Mouse (Mus musculus) ES-Bruce4 (cell line): ENCODE data around the gene Camta1. TPM values are rescaled to one million over a fixed set of nuclear protein-coding genes. Genes with fewer than 3 reads are reported as not detected.

ENCODE experiments used
- H3K27ac ChIP-seq: 2 replicates; pipeline ENCODE4 v1.5.1; 2012; ENCODE audit warnings: low read length, inconsistent platforms; ENCODE audit not compliant: insufficient read depth
- H3K27me3 ChIP-seq: 2 replicates; pipeline ENCODE4 v1.6.1; 2012; ENCODE audit warnings: mild to moderate bottlenecking, low read length, inconsistent platforms; ENCODE audit not compliant: control insufficient read depth, poor library complexity, insufficient read depth, severe bottlenecking
- H3K36me3 ChIP-seq: 2 replicates; pipeline ENCODE4 v1.6.1; 2012; ENCODE audit warnings: inconsistent platforms, mild to moderate bottlenecking, low read length, moderate library complexity; ENCODE audit not compliant: control insufficient read depth, poor library complexity, insufficient read depth, severe bottlenecking
- H3K4me1 ChIP-seq: one replicate; pipeline ENCODE4 v1.8.1; 2011; ENCODE audit warnings: low read length; ENCODE audit not compliant: control insufficient read depth, insufficient read depth
- H3K4me3 ChIP-seq: 2 replicates; pipeline ENCODE4 v1.5.1; 2011; ENCODE audit warnings: low read depth, mild to moderate bottlenecking, low read length
- H3K9ac ChIP-seq: 2 replicates; pipeline ENCODE4 v1.6.1; 2012; ENCODE audit warnings: low read depth, mild to moderate bottlenecking, inconsistent platforms; ENCODE audit not compliant: poor library complexity, severe bottlenecking
- H3K9me3 ChIP-seq: replicated peaks from 2 replicates; pipeline ENCODE4 v1.6.1; 2012; ENCODE audit warnings: mild to moderate bottlenecking, low read length, inconsistent platforms; ENCODE audit not compliant: control insufficient read depth, poor library complexity, insufficient read depth, severe bottlenecking
- CTCF ChIP-seq: IDR thresholded peaks from one replicate; pipeline ENCODE4 v1.8.1; 2011; ENCODE audit warnings: low read depth, low read length
- EP300 ChIP-seq: IDR thresholded peaks from 2 replicates; pipeline ENCODE4 v1.6.1; 2011; ENCODE audit warnings: low read depth, low read length; ENCODE audit not compliant: insufficient read depth
- POLR2A ChIP-seq: IDR thresholded peaks from one replicate; pipeline ENCODE4 v1.8.1; 2011; ENCODE audit warnings: low read length; ENCODE audit not compliant: insufficient read depth
- polyA plus RNA-seq: library from polyadenylated mRNA; stranded (reverse); fragments of >200 nt; gene quantifications from 2 replicates; pipeline ENCODE4 v1.2.4, GENCODE M21; 2011; ENCODE audit warnings: low read depth; ENCODE audit not compliant: missing spikeins, insufficient read depth, insufficient read length

Camta1 gene
- polyA plus RNA-seq, 1 experiment, result 85.3 TPM

DNA sequence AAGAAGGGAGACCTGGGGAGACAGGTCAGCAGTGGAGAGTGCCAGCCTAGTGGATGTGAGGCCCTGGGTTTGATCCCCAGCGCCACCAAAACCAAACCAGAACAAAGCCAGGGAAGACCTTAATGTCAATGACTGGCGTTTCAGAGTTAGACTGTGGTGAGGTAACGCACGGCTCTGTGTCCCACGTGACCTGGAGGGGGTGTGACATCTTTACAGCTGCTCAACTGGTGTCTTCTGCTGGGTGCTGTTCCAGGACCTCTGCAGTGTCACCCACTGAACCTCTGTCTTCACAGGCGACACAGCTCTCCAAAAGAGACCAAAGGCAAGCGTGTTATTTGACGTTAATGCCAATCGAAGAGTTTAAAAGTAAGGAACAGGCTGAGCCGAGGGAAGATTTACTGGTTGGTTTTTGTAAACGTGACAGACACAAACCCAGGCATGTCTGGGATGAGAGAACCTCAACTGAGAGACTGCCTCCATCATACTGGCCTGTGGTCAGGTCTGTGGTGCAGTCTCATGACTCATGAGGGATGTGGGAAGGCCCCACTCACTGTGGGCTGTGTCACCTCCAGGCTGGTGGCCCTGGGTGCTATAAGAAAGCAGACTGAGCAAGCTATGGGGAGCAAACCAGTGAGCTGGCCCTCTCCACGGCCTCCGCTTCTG is 855.9 kb downstream of the Camta1 start:
- H3K27ac ChIP-seq, result no peak overlapping the region
- H3K4me3 ChIP-seq, result no peak overlapping the region
- no peaks in the 10 kb centered on the region for H3K9me3 ChIP-seq
- no peaks in the 10 kb centered on the region for H3K4me1 ChIP-seq
- H3K9ac ChIP-seq, result no peak overlapping the region
- TF ChIP-seq CTCF (no peak), EP300 (no peak), POLR2A (no peak)
- H3K36me3 ChIP-seq, result no peaks in the 10 kb centered on the region
- no peaks in the 10 kb centered on the region for H3K27me3 ChIP-seq

DNA sequence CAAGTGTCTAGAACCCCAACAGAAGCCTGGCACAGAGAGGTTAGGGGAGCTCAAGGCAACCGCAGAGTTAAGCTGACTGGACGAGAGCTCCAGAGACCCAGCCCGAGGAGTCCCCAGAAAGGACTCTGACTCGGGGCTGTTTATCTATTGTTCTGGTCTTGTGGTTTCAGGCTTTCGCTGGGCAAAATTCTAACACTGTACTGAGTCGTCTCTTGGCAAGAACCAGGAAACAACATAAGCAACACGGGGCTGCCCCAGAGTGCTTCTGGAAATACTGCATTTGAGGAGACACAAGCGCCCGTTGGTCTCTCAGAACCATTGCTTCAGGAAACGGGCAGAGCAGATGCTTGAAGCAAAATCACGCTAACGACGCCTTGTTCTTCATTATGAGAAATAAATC is 860.3 kb downstream of the Camta1 start:
- Histone ChIP-seq H3K36me3 (no peaks in the 10 kb centered on the region), H3K4me1 (no peaks in the 10 kb centered on the region), H3K9ac (no peak overlapping the region), H3K9me3 (no peaks in the 10 kb centered on the region), H3K27ac (no peak overlapping the region), H3K4me3 (no peak overlapping the region), H3K27me3 (no peaks in the 10 kb centered on the region)
- TF ChIP-seq POLR2A (no peak), EP300 (no peak), CTCF (no peak)

DNA sequence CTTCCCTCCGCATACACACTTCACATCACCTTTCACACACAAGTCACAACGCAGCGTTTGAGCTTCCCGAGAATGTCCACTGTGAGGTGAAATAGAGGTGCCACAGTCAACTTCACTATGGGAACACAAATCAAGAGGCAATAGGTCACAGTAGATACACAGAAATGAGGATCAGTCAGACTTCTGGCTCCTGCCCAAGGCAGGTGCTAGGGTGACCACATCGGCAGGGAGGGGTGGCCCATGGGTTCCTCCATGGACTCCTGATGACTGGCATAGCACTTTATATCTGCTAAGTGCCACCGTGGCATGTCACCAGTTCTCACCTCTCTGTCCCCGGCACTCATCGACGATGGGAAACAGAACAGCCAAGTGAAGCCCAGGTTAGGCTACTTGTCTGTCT is 863.0 kb downstream of the Camta1 start:
- Histone ChIP-seq H3K9ac (no peak overlapping the region), H3K9me3 (no peaks in the 10 kb centered on the region), H3K36me3 (no peaks in the 10 kb centered on the region), H3K27me3 (no peaks in the 10 kb centered on the region), H3K4me3 (no peak overlapping the region), H3K4me1 (no peaks in the 10 kb centered on the region), H3K27ac (no peak overlapping the region)
- TF ChIP-seq CTCF (no peak), POLR2A (no peak), EP300 (no peak)

DNA sequence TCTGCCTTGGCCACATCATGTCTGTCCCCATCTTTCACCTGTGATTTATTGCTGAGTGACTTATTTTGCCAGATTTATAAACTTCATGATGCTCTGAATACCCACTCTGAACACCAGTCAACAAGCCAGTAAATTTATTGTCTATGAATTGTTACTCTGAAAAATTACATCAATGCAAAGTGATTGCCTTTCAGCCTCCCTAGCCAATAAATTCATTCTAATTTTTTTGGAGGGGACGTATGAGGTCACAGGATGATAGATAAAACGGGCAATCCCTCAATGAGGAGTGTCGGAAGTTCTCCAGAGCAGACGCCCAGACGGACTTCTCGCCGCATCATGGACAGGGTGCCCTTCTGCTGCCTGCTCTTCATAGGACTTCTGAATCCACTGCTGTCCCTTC is 864.9 kb downstream of the Camta1 start, which contains the start of gene Uts2:
Gene Uts2 (plus strand): TSS at position 301 of the 400 bp plus-strand sequence.
- Histone ChIP-seq H3K9ac (no peak within 1 kb of the TSS), H3K27me3 (no peaks in the 10 kb centered on the region), H3K4me1 (no peaks in the 10 kb centered on the region), H3K27ac (no peak within 1 kb of the TSS), H3K9me3 (no peaks in the 10 kb centered on the region), H3K4me3 (no peak within 1 kb of the TSS), H3K36me3 (no peaks in the 10 kb centered on the region)
- TF ChIP-seq EP300, result no peak
- TF ChIP-seq CTCF, result no peak
- no peak for TF ChIP-seq POLR2A

DNA sequence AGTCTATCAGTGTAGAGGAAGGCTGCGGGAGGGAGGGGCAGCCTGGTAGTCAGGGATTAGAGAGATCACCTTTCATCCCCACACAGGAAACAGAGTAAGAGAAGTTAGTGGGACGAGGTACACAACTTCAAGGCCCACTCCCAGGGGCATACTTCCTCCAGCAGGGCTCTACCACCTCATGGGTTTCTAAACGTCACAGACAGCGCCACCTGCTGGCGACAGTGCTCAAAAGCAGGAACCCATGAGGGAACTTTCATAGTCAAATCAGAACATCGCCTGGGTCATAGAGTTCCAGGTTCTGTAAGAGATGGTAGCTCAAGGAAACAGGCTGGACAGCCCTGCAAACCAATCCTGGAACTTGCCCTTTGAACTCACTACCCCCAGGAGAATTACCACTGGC is 871.5 kb downstream of the Camta1 start:
- no peaks in the 10 kb centered on the region for H3K4me1 ChIP-seq
- no peak overlapping the region for H3K9ac ChIP-seq
- H3K36me3 ChIP-seq, result no peaks in the 10 kb centered on the region
- TF ChIP-seq EP300, result no peak
- peak; percentile 81 for TF ChIP-seq CTCF
- H3K27me3 ChIP-seq, result no peaks in the 10 kb centered on the region
- H3K4me3 ChIP-seq, result no peak overlapping the region
- no peaks in the 10 kb centered on the region for H3K9me3 ChIP-seq
- no peak overlapping the region for H3K27ac ChIP-seq

DNA sequence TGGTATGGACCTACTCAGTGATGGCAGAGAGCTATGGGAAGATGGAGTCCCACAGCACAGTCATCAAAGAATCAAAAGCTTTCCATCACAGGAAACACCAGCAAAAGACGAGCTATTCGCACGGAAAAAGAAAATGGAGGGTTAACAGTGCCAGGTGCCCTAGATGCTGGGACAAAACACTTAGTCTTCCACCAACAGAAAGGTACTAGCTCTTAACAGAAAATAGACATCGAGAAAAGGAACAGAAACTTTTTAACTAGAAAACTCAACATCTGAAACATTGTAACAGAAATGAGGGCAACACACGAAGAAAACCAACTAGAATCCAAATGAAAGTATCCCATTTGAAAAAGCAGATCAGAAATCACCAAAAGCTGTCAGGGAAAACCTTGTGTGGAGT is 881.5 kb downstream of the Camta1 start:
- Histone ChIP-seq H3K27ac (no peak overlapping the region), H3K4me1 (no peaks in the 10 kb centered on the region), H3K9me3 (no peaks in the 10 kb centered on the region), H3K27me3 (no peaks in the 10 kb centered on the region), H3K9ac (no peak overlapping the region), H3K4me3 (no peak overlapping the region), H3K36me3 (no peaks in the 10 kb centered on the region)
- TF ChIP-seq CTCF (no peak), EP300 (no peak), POLR2A (no peak)
